Mouse (Mus musculus): ENCODE results near the gene Szt2.
A peak's percentile ranks its signal among the peaks of the same experiment; 100 is the strongest.

The Szt2 gene

GRCm38 (mm10) chr4:118358159-118358895, 50.7 kb downstream of the Szt2 start:
- DNase-seq (ENCODE audit: low spot score in 2 of 2): no peak

DNA sequence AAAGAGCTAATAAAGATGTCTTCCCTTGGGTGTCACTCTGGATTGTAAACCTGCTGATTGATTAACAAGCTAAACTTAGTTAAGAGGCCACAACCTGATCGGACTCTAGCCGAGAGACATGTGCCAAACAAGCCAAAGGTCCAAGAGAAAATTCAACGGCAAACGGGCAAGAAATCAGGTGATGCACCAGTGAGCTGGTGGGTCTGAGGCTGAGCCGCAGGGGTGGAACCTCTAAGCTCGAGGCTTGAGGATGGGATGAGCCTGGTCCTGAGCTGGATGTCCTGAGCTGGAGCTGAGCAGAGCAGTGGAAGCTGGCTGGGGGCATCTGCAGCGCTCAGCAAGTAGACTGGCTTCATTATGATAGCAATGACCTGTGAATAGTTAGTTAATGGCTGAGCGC, 51.6 kb downstream of the Szt2 start:
- no peak for DNase-seq (ENCODE audit: low spot score in 2 of 2)

GRCm38 (mm10) chr4:118356738-118357137, 52.3 kb downstream of the Szt2 start:
- DNase-seq (ENCODE audit: low spot score in 2 of 2): no peak

GRCm38 (mm10) chr4:118354289-118354688, 54.8 kb downstream of the Szt2 start:
- DNase-seq (ENCODE audit: low spot score in 2 of 2): no peak

DNA sequence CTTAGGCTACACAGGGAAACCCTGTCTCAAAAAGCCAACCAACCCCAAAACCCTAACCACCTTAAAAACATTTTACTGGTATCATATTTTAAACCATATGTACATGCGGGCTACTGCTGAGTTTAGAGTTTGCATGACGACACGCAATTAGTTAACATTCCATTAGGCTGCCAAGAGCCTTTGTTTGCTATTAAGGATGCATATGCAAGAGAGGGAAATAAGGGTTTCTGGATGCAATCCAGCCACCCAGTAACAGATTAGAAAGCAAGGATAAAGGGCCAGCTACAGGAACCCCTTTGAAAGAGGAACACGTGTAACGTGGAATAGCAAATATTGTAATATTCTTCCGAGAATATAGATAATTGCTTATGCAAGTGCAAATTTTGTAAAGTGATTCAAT, 55.4 kb downstream of the Szt2 start:
- DNase-seq (ENCODE audit: low spot score in 2 of 2): no peak

DNA sequence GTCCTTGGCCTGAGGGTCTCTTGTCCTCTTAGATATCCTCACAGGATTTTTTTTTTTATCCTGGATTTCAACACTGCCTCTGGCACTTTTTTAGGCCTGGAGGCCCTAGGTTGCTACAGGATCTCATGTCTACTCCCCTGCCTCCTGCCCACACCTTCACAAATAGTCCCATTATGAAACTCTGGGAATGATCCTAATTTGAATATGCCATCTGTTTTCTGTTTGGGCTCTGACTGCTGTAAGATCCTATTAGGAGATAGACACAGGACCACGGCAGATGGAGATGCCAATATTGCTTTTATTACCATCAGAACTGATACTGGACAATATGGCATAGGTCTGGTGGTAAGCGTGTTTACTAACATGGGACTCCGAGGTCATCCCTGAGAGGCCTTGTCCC, 57.2 kb downstream of the Szt2 start:
- DNase-seq (ENCODE audit: low spot score in 2 of 2): no peak

GRCm38 (mm10) chr4:118350864-118351263, 58.2 kb downstream of the Szt2 start:
- DNase-seq (ENCODE audit: low spot score in 2 of 2): no peak

DNA sequence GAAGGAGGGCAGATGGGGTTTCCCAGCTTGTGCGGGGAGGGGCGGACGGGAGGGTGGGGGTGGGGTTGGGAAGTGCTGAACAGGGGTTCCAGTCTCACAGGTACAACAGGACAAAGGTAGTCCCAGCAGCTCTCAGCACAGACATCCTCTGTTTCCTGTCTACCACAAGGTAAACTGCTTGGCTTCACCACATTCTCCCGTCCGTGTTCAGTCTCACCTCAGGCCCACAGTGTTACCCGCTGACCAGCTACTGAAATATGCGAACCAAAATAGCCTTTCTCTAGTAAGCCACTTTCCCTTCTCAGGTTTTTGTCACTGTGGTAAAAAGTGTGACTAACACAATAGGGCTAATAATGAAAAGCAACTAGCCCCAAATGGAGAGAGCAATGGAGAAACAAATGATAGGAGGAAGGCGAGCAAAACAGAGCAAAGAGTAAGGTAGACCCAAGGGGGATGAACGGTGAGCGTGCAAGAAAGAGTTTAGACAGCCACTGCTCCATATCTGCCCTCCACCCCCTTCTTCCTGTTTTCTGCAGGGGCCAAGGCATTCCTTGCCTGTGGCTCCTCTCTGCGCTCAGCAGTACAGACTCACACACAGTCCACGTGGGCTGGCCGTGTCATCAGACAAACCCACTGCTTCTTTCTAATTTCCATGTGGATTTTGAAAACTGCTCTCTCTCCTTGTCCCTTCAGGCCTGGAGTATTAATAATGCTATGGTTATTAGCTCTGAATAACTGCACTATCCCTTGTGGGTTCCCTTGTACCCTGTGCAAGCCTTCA, 61.4 kb downstream of the Szt2 start:
- no peak for DNase-seq (ENCODE audit: low spot score in 2 of 2)

DNA sequence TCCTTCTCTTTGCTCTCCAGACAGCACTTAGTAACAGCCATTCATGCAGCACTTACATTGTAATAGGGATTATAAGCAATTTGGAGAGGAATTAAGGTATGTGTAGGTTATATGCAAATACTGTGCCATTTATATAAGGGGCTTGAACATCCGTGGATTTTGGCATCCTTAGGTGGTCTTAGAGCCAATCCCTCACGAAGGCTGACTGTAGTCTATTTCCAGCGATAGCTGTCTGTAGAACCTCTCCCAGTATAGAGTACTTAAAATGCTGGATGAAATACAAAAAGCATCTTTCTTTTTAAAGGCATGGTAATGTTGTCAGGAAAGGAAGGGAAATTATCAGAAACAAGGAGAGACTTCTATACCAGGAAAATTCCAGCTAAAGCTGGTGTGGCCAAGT, 67.6 kb downstream of the Szt2 start:
- no peak for DNase-seq (ENCODE audit: low spot score in 2 of 2)

DNA sequence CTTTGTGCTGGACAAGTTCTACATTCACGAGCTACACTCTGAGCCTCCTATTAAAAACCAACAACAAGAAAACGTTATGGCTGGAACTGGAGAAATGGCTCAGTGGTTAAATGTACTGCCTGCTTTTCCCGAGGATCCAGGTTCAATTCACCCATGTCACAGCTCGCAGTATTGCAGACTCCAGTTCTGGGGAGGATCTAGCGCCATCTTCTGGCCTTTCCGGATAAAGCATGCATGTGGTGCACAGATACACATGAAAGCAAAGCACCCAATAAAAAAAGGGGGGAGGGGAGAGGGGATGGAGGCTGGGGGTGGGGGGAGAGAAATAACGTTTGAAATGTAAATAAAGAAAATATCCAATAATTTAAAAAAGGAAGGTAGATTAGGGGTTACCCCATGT, 72.4 kb downstream of the Szt2 start:
- DNase-seq (ENCODE audit: low spot score in 2 of 2): peak in 1 of 2 experiments; percentile 6

- no peak for DNase-seq (ENCODE audit: low spot score in 2 of 2)
These were observed 73.1 kb downstream of the Szt2 start for GRCm38 (mm10) chr4:118335991-118336390.

GRCm38 (mm10) chr4:118331777-118332176, 77.3 kb downstream of the Szt2 start:
- no peak for DNase-seq (ENCODE audit: low spot score in 2 of 2)

DNA sequence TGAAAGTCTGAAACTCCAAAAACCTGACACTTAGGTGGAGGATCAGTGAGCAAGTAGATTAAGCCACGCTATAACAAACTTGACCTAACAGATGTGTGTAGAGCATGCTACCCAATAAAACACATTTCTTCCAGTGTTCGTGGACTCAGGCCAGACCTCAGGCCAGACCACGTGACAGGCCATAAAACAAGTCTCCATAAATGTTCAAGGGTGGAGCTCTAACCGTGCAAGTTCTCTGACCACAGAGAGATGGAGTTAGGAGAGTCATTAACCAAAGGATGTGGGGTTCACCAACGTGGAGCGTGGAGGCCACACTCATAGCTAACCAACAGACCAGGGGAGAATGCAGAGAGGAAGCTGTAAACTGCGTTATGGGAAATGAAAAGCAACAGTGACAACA, 82.6 kb downstream of the Szt2 start:
- no peak for DNase-seq (ENCODE audit: low spot score in 2 of 2)

- DNase-seq (ENCODE audit: low spot score in 2 of 2): no peak
These were observed 88.4 kb downstream of the Szt2 start for GRCm38 (mm10) chr4:118320636-118321035.

- DNase-seq (ENCODE audit: low spot score in 2 of 2): no peak
These were observed 89.2 kb downstream of the Szt2 start for GRCm38 (mm10) chr4:118319706-118320344.

- no peak for DNase-seq (ENCODE audit: low spot score in 2 of 2)
These were observed 92.4 kb downstream of the Szt2 start for GRCm38 (mm10) chr4:118316662-118317061.

DNA sequence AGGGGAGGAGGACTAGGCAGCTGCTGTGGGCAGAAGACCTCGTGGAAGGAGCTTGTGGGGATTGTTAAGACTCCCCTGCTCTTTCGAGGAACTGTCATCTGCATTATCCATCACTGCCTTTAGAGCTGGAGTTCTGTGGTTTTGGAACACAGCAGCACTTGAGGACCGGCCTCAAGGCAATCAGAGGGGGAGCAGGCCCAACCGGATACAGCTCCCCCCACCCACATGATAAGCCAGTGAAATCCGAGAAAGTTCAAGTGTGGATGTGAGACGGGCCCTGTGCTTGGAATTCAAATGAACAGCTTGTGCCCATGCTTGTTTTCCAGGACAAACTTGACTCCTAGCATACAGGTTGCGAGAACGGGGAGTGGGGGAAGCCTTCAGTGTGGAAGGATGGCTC, 93.8 kb downstream of the Szt2 start:
- no peak for DNase-seq (ENCODE audit: low spot score in 2 of 2)

Measured in spleen, postnatal 36 days (tissue).